Mouse (Mus musculus): ENCODE measurements around the gene Gm20924.
"Not testable (repeated sequence)": the region's sequence is repeated elsewhere in the genome, so short reads cannot be mapped to it uniquely, and the experiment has no call there.

Gene Gm20924

DNA sequence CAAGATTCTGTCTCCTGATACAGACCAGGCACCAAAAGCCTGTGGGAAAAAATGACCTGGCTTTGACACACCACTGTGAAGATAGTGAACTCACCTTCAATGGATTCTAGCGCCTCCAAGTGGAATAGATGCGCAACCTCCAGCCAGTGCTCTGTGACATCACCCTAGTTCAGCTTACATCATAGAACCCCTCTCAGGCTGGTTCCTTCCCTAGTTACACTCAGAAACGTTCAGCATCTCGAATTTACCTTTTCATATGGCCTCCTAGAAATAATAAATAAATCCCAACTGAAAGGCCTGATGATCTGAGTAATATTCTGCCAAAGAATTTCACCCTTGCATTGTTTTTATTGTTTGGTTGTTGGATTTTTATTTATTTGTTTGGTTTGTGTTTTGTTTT is at the start of gene Gm20924:
Gene Gm20924, minus strand, starts transcription at position 101 of the 400 bp plus-strand sequence.
- DNase-seq: not testable (repeated sequence)
